Mouse (Mus musculus) ES-E14 (cell line): Measurements from ENCODE around the gene Snx4.

Source experiments
- CHD2 ChIP-seq: IDR thresholded peaks from 2 replicates; pipeline ENCODE4 v1.6.1; 2014; ENCODE audit warnings: mild to moderate bottlenecking, low read depth, low read length, inconsistent platforms
- HCFC1 ChIP-seq: IDR thresholded peaks from 2 replicates; pipeline ENCODE4 v1.6.1; 2012; ENCODE audit warnings: low read length, inconsistent platforms, borderline replicate concordance; ENCODE audit not compliant: insufficient read depth
- MAFK ChIP-seq: IDR thresholded peaks from 2 replicates; pipeline ENCODE4 v1.6.1; 2014; ENCODE audit warnings: mild to moderate bottlenecking, low read depth, low read length, inconsistent platforms; ENCODE audit not compliant: insufficient read depth
- ZC3H11A ChIP-seq: IDR thresholded peaks from 2 replicates; pipeline ENCODE4 v1.6.1; 2012; ENCODE audit warnings: low read depth, mild to moderate bottlenecking, inconsistent platforms, low read length, borderline replicate concordance

- no peak for TF ChIP-seq MAFK
- no peak for TF ChIP-seq ZC3H11A
- no peak for TF ChIP-seq CHD2
- TF ChIP-seq HCFC1 = no peak
These were observed 37.3 kb downstream of the Snx4 start for GRCm38 (mm10) chr16:33288536-33288935.
